Mouse (Mus musculus) stomach, embryonic 16.5 days (tissue): ENCODE results near the gene Ugt1a10. TPM values are rescaled to one million over a fixed set of nuclear protein-coding genes. Genes with fewer than 3 reads are reported as not detected.

Experiments
- ATAC-seq: fragments of 200-750 bp; cut with Nextera tagmentation; 2 replicates; pipeline ENCODE4 v1.8.0; 2017; ENCODE audit warnings: moderate number of reproducible peaks, moderate TSS enrichment; ENCODE audit not compliant: insufficient read depth, low FRiP score
- H3K27ac ChIP-seq: fragments of 300-500 bp; sonication (generic); 2 replicates; pipeline ENCODE4 v1.5.1; 2014; ENCODE audit warnings: low read length
- H3K27me3 ChIP-seq: fragments of 300-500 bp; sonication (generic); 2 replicates; pipeline ENCODE4 v1.6.1; 2014; ENCODE audit warnings: low read length, control low read depth, mixed read lengths; ENCODE audit not compliant: control insufficient read depth, insufficient read depth
- H3K36me3 ChIP-seq: fragments of 300-500 bp; sonication (generic); 2 replicates; pipeline ENCODE4 v1.6.1; 2014; ENCODE audit warnings: low read length; ENCODE audit not compliant: control insufficient read depth, insufficient read depth
- H3K4me1 ChIP-seq: fragments of 300-500 bp; sonication (generic); 2 replicates; pipeline ENCODE4 v1.6.1; 2014; ENCODE audit warnings: low read length, control low read depth, mixed read lengths; ENCODE audit not compliant: control insufficient read depth, insufficient read depth
- H3K4me2 ChIP-seq: fragments of 300-500 bp; sonication (generic); 2 replicates; pipeline ENCODE4 v1.6.1; 2014; ENCODE audit warnings: low read depth, low read length, mixed read lengths
- H3K4me3 ChIP-seq: fragments of 300-500 bp; sonication (generic); replicated peaks from 2 replicates; pipeline ENCODE4 v1.5.1; 2014; ENCODE audit warnings: mild to moderate bottlenecking, low read length
- H3K9ac ChIP-seq: fragments of 300-500 bp; sonication (generic); 2 replicates; pipeline ENCODE4 v1.6.1; 2014; ENCODE audit warnings: low read length
- H3K9me3 ChIP-seq: fragments of 300-500 bp; sonication (generic); replicated peaks from 2 replicates; pipeline ENCODE4 v1.6.1; 2016; ENCODE audit warnings: low read length, control low read depth; ENCODE audit not compliant: control insufficient read depth
- WGBS: fragments of 180-500 bp; shearing (Covaris S2); extraction: QIAGEN DNeasy Blood & Tissue Kit; methylation state at CpG from one replicate; pipeline ENCODE4 v1.1.7; 2014; 5-methylcytosine and 5-hydroxymethylcytosine counted together
- polyA plus RNA-seq: library from polyadenylated mRNA; unstranded; fragments of >200 nt; fragmentation: Nextera tagmentation; extraction: Ambion mirVana; gene quantifications from 2 replicates; pipeline ENCODE4 v1.2.1, GENCODE M21; 2015

The Ugt1a10 gene
- polyA plus RNA-seq, 1 experiment from 2014 or later = not detected

GRCm38 (mm10) chr1:88228121-88228520, 172.9 kb downstream of the Ugt1a10 start:
- no peak for ATAC-seq
- no peak overlapping the region for H3K4me3 ChIP-seq
- 69% methylated on average over 7 of the region's 7 CpGs for WGBS
- peaks cover 63% of the 10 kb centered on the region for H3K9me3 ChIP-seq
- H3K36me3 ChIP-seq = no peaks in the 10 kb centered on the region
- no peaks in the 10 kb centered on the region for H3K4me1 ChIP-seq
- H3K27ac ChIP-seq = no peak overlapping the region
- H3K9ac ChIP-seq = no peak overlapping the region
- H3K27me3 ChIP-seq = no peaks in the 10 kb centered on the region
- H3K4me2 ChIP-seq = no peak overlapping the region

GRCm38 (mm10) chr1:88229566-88229965, 174.4 kb downstream of the Ugt1a10 start:
- no peaks in the 10 kb centered on the region for H3K27me3 ChIP-seq
- H3K4me2 ChIP-seq = no peak overlapping the region
- no peaks in the 10 kb centered on the region for H3K4me1 ChIP-seq
- peaks cover 76% of the 10 kb centered on the region for H3K9me3 ChIP-seq
- WGBS = 73% methylated on average over 3 of the region's 3 CpGs
- no peak overlapping the region for H3K27ac ChIP-seq
- no peak overlapping the region for H3K4me3 ChIP-seq
- no peaks in the 10 kb centered on the region for H3K36me3 ChIP-seq
- ATAC-seq = no peak
- no peak overlapping the region for H3K9ac ChIP-seq

- Histone ChIP-seq H3K27ac (no peak overlapping the region), H3K4me3 (no peak overlapping the region), H3K4me2 (no peak overlapping the region), H3K4me1 (no peaks in the 10 kb centered on the region), H3K27me3 (no peaks in the 10 kb centered on the region), H3K36me3 (no peaks in the 10 kb centered on the region), H3K9ac (no peak overlapping the region), H3K9me3 (peaks cover 80% of the 10 kb centered on the region)
- 82% methylated on average over 5 of the region's 5 CpGs for WGBS
- ATAC-seq = no peak
These were observed 174.8 kb downstream of the Ugt1a10 start for GRCm38 (mm10) chr1:88229986-88230385.

- 73% methylated on average over 7 of the region's 7 CpGs for WGBS
- no peak overlapping the region for H3K9ac ChIP-seq
- H3K4me2 ChIP-seq = no peak overlapping the region
- H3K36me3 ChIP-seq = no peaks in the 10 kb centered on the region
- H3K27ac ChIP-seq = no peak overlapping the region
- no peaks in the 10 kb centered on the region for H3K27me3 ChIP-seq
- no peaks in the 10 kb centered on the region for H3K4me1 ChIP-seq
- H3K4me3 ChIP-seq = no peak overlapping the region
- H3K9me3 ChIP-seq = peaks cover 83% of the 10 kb centered on the region
- ATAC-seq = no peak
These were observed 175.2 kb downstream of the Ugt1a10 start for GRCm38 (mm10) chr1:88230421-88230820.

- Histone ChIP-seq H3K4me3 (no peak overlapping the region), H3K36me3 (no peaks in the 10 kb centered on the region), H3K4me2 (no peak overlapping the region), H3K4me1 (no peaks in the 10 kb centered on the region), H3K9me3 (peaks cover 83% of the 10 kb centered on the region), H3K27me3 (no peaks in the 10 kb centered on the region), H3K9ac (no peak overlapping the region), H3K27ac (no peak overlapping the region)
- 74% methylated on average over 6 of the region's 6 CpGs for WGBS
- ATAC-seq = no peak
These were observed 176.0 kb downstream of the Ugt1a10 start for GRCm38 (mm10) chr1:88230981-88231802.

GRCm38 (mm10) chr1:88231803-88232499, 176.8 kb downstream of the Ugt1a10 start:
- H3K9ac ChIP-seq = no peak overlapping the region
- no peaks in the 10 kb centered on the region for H3K36me3 ChIP-seq
- ATAC-seq = no peak
- no peak overlapping the region for H3K4me3 ChIP-seq
- H3K27ac ChIP-seq = no peak overlapping the region
- peaks cover 77% of the 10 kb centered on the region for H3K9me3 ChIP-seq
- WGBS = 68% methylated on average over 7 of the region's 7 CpGs
- no peak overlapping the region for H3K4me2 ChIP-seq
- no peaks in the 10 kb centered on the region for H3K27me3 ChIP-seq
- no peaks in the 10 kb centered on the region for H3K4me1 ChIP-seq

GRCm38 (mm10) chr1:88232664-88233380, 177.6 kb downstream of the Ugt1a10 start:
- Histone ChIP-seq H3K27ac (no peak overlapping the region), H3K4me1 (no peaks in the 10 kb centered on the region), H3K36me3 (no peaks in the 10 kb centered on the region), H3K4me3 (no peak overlapping the region), H3K27me3 (no peaks in the 10 kb centered on the region), H3K9me3 (peaks cover 78% of the 10 kb centered on the region), H3K9ac (no peak overlapping the region), H3K4me2 (no peak overlapping the region)
- WGBS = 53% methylated on average over 3 of the region's 3 CpGs
- no peak for ATAC-seq

- WGBS = 68% methylated on average over 14 of the region's 14 CpGs
- peaks cover 78% of the 10 kb centered on the region for H3K9me3 ChIP-seq
- H3K27ac ChIP-seq = no peak overlapping the region
- H3K4me2 ChIP-seq = no peak overlapping the region
- no peak overlapping the region for H3K9ac ChIP-seq
- ATAC-seq = peak; percentile 7; the same call in 1 of the 2 replicates
- no peaks in the 10 kb centered on the region for H3K4me1 ChIP-seq
- no peaks in the 10 kb centered on the region for H3K36me3 ChIP-seq
- no peak overlapping the region for H3K4me3 ChIP-seq
- no peaks in the 10 kb centered on the region for H3K27me3 ChIP-seq
These were observed 178.4 kb downstream of the Ugt1a10 start for GRCm38 (mm10) chr1:88233421-88234247.
